Mouse (Mus musculus) left cerebral cortex, adult 9 months (tissue): ENCODE data around the gene Xpnpep3.
A peak's percentile ranks its signal among the peaks of the same experiment; 100 is the strongest.
"Not testable (repeated sequence)": the region's sequence is repeated elsewhere in the genome, so short reads cannot be mapped to it uniquely, and the experiment has no call there.

Experiments used
- DNase-seq, 2 experiments: peaks; one replicate each; pipeline ENCODE4 v3.0.0; 2022; ENCODE audit warnings: low spot score in 2 of 2

The Xpnpep3 gene

GRCm38 (mm10) chr15:81399297-81399637, 671 bp upstream of the Xpnpep3 start:
- no peak for DNase-seq

- no peak for DNase-seq
Measured at GRCm38 (mm10) chr15:81405008-81405407, 5.1 kb downstream of the Xpnpep3 start.

DNA sequence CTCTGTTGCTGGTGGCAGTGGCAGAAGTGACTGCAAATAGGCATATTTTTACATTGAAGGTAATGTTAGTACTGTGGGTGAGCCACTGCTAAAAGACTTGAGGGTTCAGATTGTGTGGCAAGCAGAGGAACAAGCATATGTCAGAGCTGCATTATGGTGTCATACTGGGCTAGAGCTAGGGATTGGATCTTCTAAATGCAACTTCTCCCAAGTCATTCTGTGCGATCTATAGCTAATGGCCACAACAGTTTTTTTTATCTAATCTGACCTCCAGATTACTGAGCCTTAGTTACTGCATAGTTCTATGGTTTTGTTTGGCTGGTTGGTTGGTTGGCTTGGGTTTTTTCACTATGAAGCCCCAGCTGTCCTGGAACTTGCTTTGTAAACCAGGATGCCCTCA, 8.3 kb downstream of the Xpnpep3 start, which contains the start of gene Dnajb7:
Gene Dnajb7 (minus strand): TSS at position 101 of the 400 bp plus-strand sequence.
- no peak for DNase-seq

GRCm38 (mm10) chr15:81416763-81417310, 16.9 kb downstream of the Xpnpep3 start:
- DNase-seq, result not testable (repeated sequence)

DNA sequence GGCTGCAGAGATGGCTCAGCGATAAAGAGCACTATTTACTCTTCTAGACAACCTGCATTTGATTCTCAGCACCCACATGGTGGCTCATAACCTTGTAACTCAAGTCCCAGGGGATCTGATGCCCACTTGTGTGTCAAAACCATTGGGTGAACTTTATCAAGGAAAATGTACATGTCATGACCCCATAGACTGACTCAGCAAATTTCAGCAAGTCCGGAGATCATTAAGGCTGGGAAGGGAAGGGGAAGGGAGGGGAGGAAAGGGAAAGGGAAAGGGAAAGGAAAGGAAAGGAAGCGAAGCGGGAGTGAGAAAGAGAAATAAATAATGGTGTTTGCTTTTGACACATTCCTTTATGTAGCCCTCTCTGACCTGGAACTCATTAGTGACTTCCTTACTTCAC, 18.1 kb downstream of the Xpnpep3 start:
- DNase-seq, result no peak

DNA sequence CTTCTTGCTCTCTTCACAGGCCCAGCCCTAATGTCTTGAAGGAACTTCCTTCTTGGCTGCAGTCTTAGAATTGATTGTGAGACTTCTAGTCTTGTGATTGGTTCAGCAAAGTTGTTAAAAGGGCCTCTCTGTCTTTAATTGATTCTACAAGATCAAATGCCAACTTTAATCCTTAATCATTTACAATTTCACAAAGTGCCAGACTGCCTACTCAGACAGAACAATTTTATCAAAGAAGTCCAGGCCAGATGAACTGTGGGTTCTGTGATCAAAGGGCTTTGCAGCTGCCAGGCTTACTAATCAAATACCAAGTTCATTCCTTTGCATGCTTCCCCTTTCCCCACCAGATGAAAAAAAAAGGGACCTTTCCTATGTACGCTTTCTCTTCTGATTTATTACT, 21.5 kb downstream of the Xpnpep3 start:
- DNase-seq, result no peak

DNA sequence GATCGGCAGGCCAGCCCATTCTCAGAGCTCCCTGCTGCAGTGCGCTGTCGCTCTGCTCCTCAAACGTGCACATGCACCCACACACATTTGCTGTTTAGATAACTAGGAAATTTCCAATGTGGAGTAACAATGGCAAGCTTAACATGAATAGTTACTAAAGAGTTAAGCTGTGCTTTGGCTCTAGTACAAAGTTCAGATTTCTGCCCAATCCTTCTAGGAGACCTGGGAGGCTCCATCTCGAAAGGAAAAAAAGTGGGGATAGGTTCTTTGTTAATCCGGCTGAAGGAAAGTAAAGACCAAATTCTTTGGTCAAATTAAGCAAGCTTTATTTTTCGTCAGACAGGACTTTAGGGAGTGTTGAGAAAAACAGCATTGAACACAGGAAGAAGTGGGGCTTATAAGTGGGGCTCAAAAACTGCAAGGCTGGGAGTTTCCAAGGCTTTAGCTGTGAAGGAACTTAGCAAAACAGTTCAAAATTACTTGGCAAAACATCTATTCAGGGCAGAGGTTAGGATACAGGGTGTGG, 22.3 kb downstream of the Xpnpep3 start:
- DNase-seq, result no peak

GRCm38 (mm10) chr15:81425311-81425710, 25.4 kb downstream of the Xpnpep3 start:
- DNase-seq, result no peak

DNA sequence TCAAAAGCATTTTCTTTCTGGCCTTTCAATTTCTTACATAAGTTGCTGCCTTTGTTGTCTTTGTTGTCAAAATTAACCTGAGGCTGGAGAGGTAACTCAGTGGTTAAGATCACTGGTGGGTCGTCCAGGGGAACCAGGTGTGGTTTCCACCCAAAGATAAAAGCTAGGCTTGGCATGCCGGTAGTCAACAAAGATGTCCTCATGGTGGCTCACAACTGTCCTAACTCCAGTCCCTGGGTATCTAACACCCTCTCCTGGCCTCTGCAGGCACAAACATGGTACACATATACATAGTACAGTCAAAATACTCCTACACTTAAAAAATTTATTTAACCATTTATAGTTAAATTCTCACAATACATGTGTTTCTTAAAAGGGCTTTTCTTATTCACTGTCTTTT, 28.0 kb downstream of the Xpnpep3 start:
- DNase-seq, result no peak

- DNase-seq, result no peak
Measured at GRCm38 (mm10) chr15:81431195-81431594, 31.3 kb downstream of the Xpnpep3 start.

- DNase-seq, result no peak
Measured at GRCm38 (mm10) chr15:81438345-81438744, 38.4 kb downstream of the Xpnpep3 start.

- no peak for DNase-seq
Measured at GRCm38 (mm10) chr15:81439236-81439635, 39.3 kb downstream of the Xpnpep3 start.

GRCm38 (mm10) chr15:81448463-81448862, 48.5 kb downstream of the Xpnpep3 start:
- peak in 1 of 2 experiments; percentile 80 for DNase-seq

GRCm38 (mm10) chr15:81461523-81461922, 61.6 kb downstream of the Xpnpep3 start:
- no peak for DNase-seq

- no peak for DNase-seq
Measured at GRCm38 (mm10) chr15:81465016-81465660, 65.2 kb downstream of the Xpnpep3 start.

DNA sequence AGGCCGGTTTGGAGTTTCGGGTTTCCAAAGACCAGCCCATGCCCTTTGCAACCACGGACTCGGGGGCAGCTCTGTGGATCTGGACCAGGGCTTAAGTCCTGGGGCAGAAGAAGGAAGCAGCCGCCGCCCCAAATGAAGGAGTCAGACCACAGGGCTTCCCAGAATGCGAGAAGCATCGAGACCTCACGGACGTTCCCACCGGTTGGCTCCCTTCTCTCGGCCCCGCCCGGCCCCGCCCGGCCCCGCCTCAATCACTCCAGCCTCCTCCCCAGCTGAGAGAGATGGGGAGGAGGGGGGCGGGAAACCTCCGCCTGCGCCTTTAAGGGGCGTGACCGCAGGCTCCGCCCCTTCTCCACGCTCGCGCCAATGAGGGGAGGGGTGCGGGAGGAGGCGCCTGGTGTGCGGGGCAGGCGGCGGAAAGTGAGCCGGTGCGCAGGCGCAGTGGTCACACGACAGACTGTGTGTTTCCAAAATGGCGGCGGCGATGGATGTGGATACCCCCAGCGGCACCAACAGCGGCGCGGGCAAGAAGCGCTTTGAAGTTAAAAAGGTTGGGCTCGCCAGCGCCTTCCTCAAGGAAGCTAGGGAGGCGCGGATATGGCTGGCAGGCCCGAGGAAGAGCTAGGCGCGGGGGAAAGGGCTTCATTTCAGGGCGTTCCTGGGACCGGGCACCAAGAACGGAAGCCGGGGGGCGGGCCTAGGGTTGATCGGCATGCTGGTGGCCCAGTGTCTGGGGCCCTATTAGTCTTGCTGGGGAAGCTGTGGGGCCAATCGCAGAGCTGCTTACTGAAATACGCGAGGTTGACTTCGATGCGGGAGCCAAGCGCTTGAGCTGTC, 66.2 kb downstream of the Xpnpep3 start, which contains the start of gene Rbx1:
Gene Rbx1 (plus strand): TSS at position 396 of the 837 bp plus-strand sequence.
- peak; percentile 95 to 98 for DNase-seq

DNA sequence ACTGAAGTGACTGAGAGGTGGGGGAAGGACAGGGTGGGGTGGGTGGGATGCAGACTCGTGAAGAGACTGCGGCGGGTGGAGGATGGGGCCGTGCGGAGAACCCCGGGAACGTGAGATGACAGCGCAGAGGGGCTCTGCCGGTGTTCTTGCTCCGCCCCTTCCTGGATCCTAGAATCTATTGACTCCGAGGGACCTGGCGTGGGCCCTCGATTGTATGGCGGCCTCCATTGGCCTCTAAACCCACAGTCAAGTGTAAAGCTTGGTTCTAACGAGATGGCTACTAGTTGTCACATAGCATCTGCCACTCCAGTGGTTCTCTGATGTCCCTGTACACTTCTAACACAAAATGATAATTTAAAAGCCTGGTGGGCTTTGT, 66.8 kb downstream of the Xpnpep3 start:
- no peak for DNase-seq

GRCm38 (mm10) chr15:81470735-81471134, 70.8 kb downstream of the Xpnpep3 start:
- no peak for DNase-seq

- DNase-seq, result no peak
Measured at GRCm38 (mm10) chr15:81472256-81472655, 72.3 kb downstream of the Xpnpep3 start.

DNA sequence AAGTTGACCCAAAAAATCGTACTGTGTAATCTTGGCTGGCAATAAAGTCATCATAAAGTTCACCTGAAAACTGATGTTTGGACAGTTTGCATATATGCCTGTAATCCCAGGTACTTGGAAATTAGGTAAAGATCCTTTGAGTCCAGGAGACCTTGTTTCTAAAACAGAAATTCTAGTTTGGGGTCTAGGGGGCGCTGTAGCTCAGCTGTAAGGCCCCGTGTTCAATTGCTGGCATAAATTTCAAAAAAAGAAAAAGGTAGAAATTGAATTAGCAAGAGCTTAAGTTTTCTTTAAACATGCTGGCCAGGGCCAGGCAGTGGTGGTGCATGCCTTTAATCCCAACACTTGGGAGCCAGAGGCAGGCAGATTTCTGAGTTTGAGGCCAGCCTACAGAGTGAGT, 75.7 kb downstream of the Xpnpep3 start:
- DNase-seq, result peak in 1 of 2 experiments; percentile 28

DNA sequence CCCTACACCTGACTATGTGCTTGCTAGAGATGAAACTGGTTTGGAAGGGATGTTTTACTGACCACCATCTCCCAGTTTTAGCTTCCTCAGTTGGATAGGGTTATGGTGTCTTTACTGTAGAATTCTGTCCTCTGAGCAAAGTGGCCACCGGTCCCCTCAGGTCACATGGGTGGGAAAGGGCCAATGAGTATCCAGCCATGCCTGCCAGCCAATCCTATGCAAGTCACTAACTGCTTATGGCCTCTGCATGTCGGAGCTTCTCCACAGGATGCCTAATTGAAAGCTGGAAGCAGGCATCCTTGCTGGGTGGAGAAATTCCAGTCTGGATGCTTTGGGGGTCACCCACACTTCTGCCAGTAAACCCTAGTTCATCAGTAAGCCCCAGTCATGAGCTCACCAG, 76.7 kb downstream of the Xpnpep3 start:
- no peak for DNase-seq

DNA sequence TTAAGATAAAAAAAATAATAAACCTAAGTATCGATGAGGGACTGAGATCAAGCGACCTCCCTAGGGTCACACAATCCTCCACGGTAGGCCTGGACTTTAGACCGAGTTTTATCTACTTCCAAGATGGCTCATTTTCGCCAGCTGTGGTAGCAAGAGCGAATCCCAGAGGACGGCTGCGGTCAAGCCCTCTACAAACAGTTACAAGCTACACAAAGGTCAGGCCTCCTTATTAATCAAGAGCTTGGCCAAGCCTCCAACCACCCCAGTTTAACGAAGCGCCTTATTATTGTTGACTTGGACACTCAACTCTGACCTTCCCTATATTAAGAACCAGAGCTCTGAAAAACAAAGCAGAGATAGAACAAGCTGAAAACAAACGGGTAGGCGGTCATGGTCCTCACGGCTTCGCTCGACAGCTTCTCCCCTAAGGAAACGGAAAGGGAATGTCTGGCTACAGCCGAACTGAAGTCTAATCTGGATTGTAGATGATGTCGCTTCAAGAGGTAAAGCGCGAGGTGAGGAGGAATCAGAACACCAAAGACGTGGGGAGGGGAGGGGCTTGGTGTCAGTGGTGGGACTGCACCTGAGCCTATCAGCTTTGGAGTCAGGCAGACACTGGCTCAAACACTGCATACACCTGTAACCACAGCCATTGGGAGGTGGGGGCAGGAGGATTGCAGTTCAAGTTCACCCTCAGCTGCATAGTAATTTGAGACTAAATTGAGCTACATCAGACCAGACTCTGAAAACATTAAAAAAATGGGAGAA, 79.7 kb downstream of the Xpnpep3 start:
- DNase-seq, result no peak
